Mouse (Mus musculus) CH12.LX (cell line): ENCODE measurements around the gene 0610012G03Rik.

Experiments
- CTCF ChIP-seq, 2 experiments: IDR thresholded peaks in 1 of 2; conservative IDR thresholded peaks in 1 of 2; 2 replicates each; pipeline ENCODE4 v1.5.1; 2011 to 2012; ENCODE audit warnings: low read depth in 2 of 2, low read length in 2 of 2, improper control_type of control experiment in 1 of 2, inconsistent platforms in 1 of 2, mild to moderate bottlenecking in 1 of 2, moderate library complexity in 1 of 2
- E2F4 ChIP-seq: IDR thresholded peaks from 2 replicates; pipeline ENCODE4 v1.6.1; 2011; ENCODE audit warnings: low read depth, low read length, improper control_type of control experiment; ENCODE audit not compliant: insufficient replicate concordance
- ETS1 ChIP-seq: conservative IDR thresholded peaks from 2 replicates; pipeline ENCODE4 v1.6.1; 2012; ENCODE audit warnings: low read depth, mild to moderate bottlenecking, inconsistent platforms, low read length, improper control_type of control experiment, moderate library complexity
- KAT2A ChIP-seq: IDR thresholded peaks from 2 replicates; pipeline ENCODE4 v1.6.1; 2012; ENCODE audit warnings: low read length, improper control_type of control experiment, inconsistent platforms; ENCODE audit not compliant: insufficient replicate concordance
- MEF2A ChIP-seq: IDR thresholded peaks from 2 replicates; pipeline ENCODE4 v1.6.1; 2014; ENCODE audit warnings: low read depth, mild to moderate bottlenecking, inconsistent platforms, low read length, improper control_type of control experiment, borderline replicate concordance
- MYC ChIP-seq: IDR thresholded peaks from 2 replicates; pipeline ENCODE4 v1.6.1; 2011; ENCODE audit warnings: low read depth, mild to moderate bottlenecking, improper control_type of control experiment, low read length
- TBP ChIP-seq: conservative IDR thresholded peaks from 2 replicates; pipeline ENCODE4 v1.6.1; 2011; ENCODE audit warnings: low read depth, low read length, improper control_type of control experiment

GRCm38 (mm10) chr16:31917776-31918175 is 30.5 kb downstream of the 0610012G03Rik start:
- no peak for TF ChIP-seq CTCF (conservative IDR thresholded peaks at IDR 0.05 in 1 of 2, IDR thresholded peaks at IDR 0.05 in 1 of 2; ENCODE audit: low read depth in 2 of 2, low read length in 2 of 2)
- TF ChIP-seq E2F4 = no peak
- TF ChIP-seq KAT2A = no peak
- no peak for TF ChIP-seq MYC
- no peak for TF ChIP-seq MEF2A
- no peak for TF ChIP-seq TBP
- no peak for TF ChIP-seq ETS1
